Mouse (Mus musculus) kidney, postnatal 4 days (tissue): ENCODE results near the gene Tbc1d9b.
A peak's percentile ranks its signal among the peaks of the same experiment; 100 is the strongest.
"Not testable (repeated sequence)": the region's sequence is repeated elsewhere in the genome, so short reads cannot be mapped to it uniquely, and the experiment has no call there.

ENCODE experiments used
- DNase-seq, 2 experiments: peaks; one replicate each; pipeline ENCODE4 v3.0.0; 2021; ENCODE audit warnings: mixed read lengths in 2 of 2

The Tbc1d9b gene

DNA sequence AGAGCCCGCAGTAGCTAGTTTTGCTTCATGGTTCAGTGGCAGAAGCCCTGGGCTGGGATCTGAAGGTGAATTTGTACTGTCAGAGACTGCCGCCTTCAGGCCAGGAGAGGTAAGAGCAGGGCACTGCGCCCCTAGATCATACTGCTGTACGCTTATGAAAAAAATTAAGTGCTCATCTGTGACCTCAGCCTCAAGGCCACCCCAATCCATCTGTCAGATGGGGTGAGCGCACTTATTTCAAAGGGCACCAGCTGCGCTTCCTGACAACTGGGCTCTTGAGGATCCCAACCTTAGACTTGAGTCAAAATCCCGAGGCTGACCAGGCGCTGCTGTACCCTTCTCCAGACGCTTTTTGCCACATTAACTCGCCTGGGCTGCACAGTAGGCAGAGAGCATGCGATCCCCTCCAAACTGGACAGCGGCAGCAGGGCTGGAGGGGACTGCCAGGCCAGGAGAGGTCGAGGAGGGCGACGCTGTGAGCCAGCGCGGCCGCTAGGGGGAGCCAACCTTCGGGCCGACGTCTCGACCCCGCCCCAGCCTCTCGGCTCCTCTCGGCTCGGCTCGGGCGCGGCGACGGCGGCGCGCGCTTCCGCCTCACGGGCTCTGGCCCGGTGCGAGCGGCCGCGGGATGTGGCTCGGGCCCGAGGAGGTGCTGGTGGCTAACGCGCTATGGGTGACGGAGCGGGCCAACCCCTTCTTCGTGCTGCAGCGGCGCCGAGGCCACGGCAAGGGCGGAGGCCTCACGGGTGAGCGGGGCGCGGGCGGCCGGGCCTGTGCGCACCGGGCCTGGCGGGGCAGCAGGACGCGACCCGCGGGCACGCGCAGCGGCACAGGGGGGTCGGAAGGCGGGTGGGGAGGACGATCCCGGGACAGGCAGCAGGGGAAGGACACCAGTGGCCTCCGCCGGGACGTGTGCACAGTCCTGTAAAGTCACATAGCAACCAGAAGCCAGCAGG, at the start of gene Tbc1d9b:
TSS of gene Tbc1d9b (plus strand) at position 586 of the 956 bp plus-strand sequence.
- peak; percentile 95 to 96 for DNase-seq

- no peak for DNase-seq
Observed at GRCm38 (mm10) chr11:50086211-50086610, 45.0 kb upstream of the Tbc1d9b start.

DNA sequence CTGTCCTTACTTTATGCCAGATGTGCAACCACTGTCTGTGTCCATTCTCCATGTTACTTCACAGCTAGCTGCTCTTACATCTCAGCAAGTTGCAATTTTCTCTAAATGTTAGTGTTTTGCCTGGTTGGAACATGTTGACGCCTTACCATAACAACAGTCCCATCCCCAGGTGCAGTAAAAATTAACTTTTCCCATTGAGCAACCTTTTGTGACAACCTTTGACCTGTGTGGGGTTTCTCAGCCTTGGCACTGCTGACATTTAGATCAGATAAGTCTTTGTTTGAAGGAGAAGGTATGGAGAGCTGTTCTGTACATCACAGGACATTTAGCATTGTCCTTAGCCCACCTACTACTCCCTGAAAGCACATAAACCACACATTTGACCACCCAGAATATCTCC, 41.4 kb upstream of the Tbc1d9b start:
- no peak for DNase-seq

DNA sequence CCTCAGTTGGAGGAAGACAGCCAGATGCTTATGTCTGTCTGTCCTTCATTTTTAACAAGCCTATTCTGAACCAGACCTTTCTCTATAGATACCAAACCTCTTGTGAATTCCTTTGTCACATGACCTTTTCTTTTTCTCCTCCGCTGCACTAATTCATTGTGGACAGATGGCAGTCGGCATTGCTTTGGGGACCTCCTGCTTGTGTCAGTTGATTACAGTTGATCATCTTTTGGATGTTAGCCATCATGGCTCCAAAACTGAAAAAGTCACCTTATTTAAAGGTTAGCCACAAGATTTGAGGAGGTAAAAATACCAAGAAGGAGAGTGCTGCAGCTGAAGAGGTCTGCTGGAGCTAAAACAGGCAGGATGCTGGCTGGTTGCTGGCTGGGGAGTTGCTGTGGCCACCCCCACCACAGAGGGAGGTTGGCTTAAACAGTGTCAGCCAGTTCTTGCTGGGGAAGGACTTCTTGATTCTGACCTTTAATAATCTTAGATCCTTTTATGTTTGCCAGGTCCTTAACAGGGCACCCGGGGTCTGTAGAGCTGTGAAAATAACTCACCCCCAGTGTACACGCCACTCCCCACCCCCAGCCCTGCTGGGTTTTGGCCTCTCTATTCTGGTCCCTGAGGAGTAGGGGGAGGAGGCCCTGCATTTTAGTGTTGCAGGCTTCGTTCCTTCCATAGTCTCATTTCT, 40.1 kb upstream of the Tbc1d9b start:
- no peak for DNase-seq

GRCm38 (mm10) chr11:50091681-50092080, 39.5 kb upstream of the Tbc1d9b start:
- no peak for DNase-seq

- DNase-seq = no peak
Observed at GRCm38 (mm10) chr11:50095661-50096060, 35.5 kb upstream of the Tbc1d9b start.

GRCm38 (mm10) chr11:50097091-50097490, 34.1 kb upstream of the Tbc1d9b start:
- DNase-seq = no peak

- DNase-seq = no peak
Observed at GRCm38 (mm10) chr11:50098961-50099481, 32.2 kb upstream of the Tbc1d9b start.

GRCm38 (mm10) chr11:50099692-50100091, 31.5 kb upstream of the Tbc1d9b start:
- peak in 1 of 2 experiments; percentile 25 for DNase-seq

DNA sequence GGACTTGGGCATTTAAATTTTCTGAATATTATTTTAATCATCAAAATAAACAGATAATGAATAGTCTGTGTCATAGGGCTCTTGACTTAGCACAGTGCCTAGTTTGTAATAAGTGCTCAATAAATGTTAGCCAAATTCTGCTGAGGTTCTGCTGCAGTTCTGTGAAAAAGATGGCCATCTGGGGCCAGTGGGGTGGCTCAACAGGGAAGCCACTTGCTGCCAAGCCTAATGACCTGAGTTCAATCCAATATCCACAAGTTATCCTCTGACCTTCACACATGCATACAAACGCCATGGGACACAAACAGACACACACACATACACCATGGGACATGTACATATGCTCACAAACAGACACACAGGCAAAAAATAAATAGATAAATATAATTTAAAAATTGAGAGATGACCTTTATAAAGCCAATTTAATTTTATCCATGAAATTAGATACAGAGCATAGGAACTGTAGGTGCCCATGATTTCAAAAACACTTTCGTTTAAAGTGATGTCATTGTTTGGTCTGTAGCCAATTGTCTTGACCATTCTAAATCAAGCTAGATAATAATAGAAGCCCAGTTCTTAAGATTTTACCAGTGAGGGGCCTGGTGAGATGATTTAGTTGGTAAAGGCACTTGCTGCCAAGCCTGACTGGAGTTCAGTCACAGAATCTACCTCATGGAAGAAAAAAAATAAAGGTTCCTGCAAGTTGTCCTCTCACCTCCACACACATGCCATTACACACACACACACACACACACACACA, 30.5 kb upstream of the Tbc1d9b start:
- no peak for DNase-seq

DNA sequence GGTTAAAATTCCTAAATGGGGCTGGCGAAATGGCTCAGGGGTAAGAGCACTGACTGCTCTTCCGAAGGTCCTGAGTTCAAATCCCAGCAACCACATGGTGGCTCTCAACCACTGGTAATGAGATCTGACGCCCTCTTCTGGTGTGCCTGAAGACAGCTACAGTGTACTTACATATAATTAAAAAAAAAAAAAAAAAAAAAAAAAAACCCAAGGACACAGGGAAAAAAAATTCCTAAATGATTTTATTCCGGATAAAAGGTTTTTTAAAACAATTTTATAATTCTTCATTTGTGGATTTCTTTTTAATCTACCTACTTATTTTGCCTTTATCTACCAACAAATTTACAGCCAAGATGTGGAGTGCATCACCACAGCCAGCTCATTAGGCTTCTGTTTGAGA, 29.2 kb upstream of the Tbc1d9b start:
- DNase-seq = not testable (repeated sequence)

DNA sequence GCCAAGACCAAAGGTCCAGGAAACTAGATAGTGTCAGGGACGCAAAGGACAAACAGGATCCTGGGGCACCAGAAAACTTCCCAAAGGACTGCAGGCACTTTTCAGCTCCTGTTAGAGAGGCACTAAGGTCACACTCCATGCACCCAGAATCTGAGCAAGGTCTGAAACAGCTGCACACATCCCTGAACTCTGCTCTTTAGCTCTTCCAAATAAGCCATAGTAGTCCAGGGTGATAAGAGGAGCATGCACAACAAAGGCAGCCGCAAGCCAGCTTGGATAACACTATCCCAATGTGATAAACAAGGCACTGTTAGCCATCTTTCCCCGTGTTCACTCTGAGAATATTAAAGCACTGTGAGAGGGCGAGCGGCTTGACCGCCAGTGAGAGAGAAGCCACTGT, 27.2 kb upstream of the Tbc1d9b start:
- no peak for DNase-seq

- no peak for DNase-seq
Observed at GRCm38 (mm10) chr11:50105237-50105636, 26.0 kb upstream of the Tbc1d9b start.

DNA sequence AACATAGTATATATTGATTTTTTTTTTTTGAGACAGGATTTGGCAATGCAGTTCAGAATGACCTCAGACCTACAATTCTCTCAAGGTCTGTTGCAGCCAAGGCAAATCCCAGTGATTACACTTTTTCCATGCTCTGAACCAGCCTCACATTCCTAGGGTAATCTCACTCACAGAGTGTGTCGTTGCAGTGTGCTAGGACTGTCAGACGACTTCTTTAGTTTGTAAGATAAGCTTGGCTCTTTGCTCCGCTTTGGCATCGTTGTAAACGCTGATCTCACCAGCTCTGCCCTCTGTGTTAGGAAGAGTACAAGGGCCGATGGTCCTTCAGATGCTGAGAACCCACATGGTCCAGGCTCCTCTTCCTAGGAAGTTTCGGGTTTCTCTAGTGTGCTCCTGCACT, 25.2 kb upstream of the Tbc1d9b start:
- no peak for DNase-seq

GRCm38 (mm10) chr11:50108823-50109244, 22.4 kb upstream of the Tbc1d9b start:
- DNase-seq = peak in 1 of 2 experiments; percentile 10

DNA sequence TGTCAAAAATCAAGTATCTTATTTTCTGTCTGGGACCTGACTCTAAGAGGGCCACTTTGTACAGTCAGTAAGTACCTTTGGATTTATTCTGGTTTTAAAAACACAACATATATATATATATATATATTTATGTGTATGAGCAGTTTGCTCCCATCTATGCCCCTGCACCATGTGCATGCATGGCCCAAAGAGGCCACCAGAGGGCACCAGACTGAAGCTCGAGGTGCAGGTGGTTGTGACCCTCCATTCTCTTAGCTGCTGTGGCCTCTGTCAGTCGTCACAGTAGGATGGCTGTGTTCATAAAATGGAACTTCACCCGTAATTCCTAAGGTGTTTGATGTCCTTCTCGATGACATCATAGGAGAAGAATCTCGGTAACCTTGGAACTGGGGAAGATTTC, 16.9 kb upstream of the Tbc1d9b start:
- DNase-seq = peak; percentile 87 to 88

DNA sequence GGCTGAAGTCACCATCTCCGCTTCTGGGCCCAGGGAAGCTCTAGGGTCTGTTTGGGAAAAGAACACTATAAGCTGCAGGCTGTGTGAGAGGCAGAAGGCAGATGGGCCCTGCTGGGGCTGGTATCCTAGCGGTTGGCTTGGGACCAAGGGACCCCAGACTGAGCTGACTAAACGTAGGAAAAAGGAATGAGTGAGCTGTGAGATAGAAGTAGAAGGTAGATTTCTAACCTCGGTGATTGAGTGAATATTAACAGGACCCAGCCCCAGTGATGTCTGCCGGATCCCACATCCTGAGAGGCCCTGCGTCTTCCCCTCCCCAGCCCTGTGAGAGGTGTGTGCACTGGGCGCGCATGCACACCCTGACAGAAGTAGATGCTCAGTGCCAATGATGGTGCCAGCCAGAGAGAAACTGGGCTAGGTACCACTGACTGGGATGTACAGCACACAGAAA, 8.5 kb upstream of the Tbc1d9b start:
- DNase-seq = no peak

GRCm38 (mm10) chr11:50127781-50128180, 3.4 kb upstream of the Tbc1d9b start:
- DNase-seq = no peak

DNA sequence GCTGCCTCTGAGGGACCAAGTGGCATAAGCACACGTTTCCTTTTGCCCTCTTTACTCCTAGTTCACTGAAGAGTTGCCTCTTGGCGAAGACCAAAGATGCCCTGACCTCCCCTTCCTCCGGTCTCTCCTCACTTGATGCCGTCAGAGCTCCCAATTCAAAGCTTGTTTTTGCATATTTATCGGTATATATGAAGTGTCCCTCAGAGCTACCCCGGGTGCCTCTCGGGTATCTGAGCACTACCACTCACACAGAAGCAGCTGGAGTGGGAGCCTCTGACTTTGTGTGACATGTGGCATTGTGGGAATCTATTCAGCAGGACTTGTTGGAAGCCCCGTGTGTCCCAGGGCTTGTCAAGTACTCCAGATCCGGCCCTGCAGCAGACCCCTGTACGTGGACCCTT, 605 bp downstream of the Tbc1d9b start:
- no peak for DNase-seq

- no peak for DNase-seq
Observed at GRCm38 (mm10) chr11:50132265-50132664, 1.1 kb downstream of the Tbc1d9b start.

- DNase-seq = no peak
Observed at GRCm38 (mm10) chr11:50134136-50134859, 3.1 kb downstream of the Tbc1d9b start.

DNA sequence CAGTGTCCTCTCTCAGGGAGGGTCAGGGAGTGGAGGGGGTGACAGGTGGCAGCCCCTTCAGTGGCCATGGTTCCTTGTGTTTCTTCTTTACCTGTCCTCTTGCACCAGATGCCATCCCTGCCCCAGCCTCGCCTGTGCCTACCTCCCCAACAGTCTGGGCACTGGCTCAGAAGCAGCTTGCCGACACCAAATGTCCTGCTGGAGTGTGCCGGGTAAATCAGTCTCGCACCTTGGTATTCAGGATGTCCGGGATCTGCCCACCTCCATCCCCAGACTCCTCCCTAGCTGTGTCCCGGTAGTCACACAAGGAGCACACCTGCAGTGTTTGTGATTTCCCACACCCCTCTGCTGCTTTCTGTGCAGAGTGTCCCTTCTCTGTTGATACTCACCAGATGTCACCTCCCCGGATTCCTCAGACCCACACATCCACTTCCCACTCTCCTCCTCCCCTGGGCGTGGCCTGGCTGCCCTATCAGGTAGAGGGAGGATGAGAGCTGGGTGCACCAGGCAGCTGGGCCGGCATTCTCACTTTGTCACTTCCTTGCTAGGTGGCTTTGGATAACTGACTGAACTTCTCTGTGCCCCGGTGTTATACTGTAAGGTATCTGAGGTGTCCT, 7.1 kb downstream of the Tbc1d9b start:
- no peak for DNase-seq
